Mouse (Mus musculus): ENCODE results near the gene Dnajb7.

The Dnajb7 gene

GRCm38 (mm10) chr15:81408199-81408598 is at the start of gene Dnajb7:
Gene Dnajb7 (minus strand): TSS chr15:81408299.
- no peak for DNase-seq (ENCODE audit: inconsistent ontology term)

GRCm38 (mm10) chr15:81448463-81448862 is 40.4 kb upstream of the Dnajb7 start:
- peak; percentile 7 for DNase-seq (ENCODE audit: inconsistent ontology term)

- no peak for DNase-seq (ENCODE audit: inconsistent ontology term)
These were observed 31.1 kb upstream of the Dnajb7 start for GRCm38 (mm10) chr15:81439236-81439635.

- DNase-seq (ENCODE audit: inconsistent ontology term): no peak
These were observed 30.2 kb upstream of the Dnajb7 start for GRCm38 (mm10) chr15:81438345-81438744.

GRCm38 (mm10) chr15:81431195-81431594 is 23.1 kb upstream of the Dnajb7 start:
- no peak for DNase-seq (ENCODE audit: inconsistent ontology term)

- no peak for DNase-seq (ENCODE audit: inconsistent ontology term)
These were observed 19.8 kb upstream of the Dnajb7 start for GRCm38 (mm10) chr15:81427947-81428346.

GRCm38 (mm10) chr15:81425311-81425710 is 17.2 kb upstream of the Dnajb7 start:
- no peak for DNase-seq (ENCODE audit: inconsistent ontology term)

GRCm38 (mm10) chr15:81422156-81422681 is 14.1 kb upstream of the Dnajb7 start:
- DNase-seq (ENCODE audit: inconsistent ontology term): no peak

- peak; percentile 82 for DNase-seq (ENCODE audit: inconsistent ontology term)
These were observed 13.4 kb upstream of the Dnajb7 start for GRCm38 (mm10) chr15:81421454-81421853.

GRCm38 (mm10) chr15:81418065-81418464 is 10.0 kb upstream of the Dnajb7 start:
- DNase-seq (ENCODE audit: inconsistent ontology term): no peak

GRCm38 (mm10) chr15:81416763-81417310 is 8.7 kb upstream of the Dnajb7 start:
- peak; percentile 17 for DNase-seq (ENCODE audit: inconsistent ontology term)

GRCm38 (mm10) chr15:81405008-81405407 is 3.1 kb downstream of the Dnajb7 start:
- no peak for DNase-seq (ENCODE audit: inconsistent ontology term)

- DNase-seq (ENCODE audit: inconsistent ontology term): peak; percentile 99
These were observed 8.3 kb downstream of the Dnajb7 start, which contains the start of the genes St13 and Xpnpep3 for GRCm38 (mm10) chr15:81399638-81400315. Gene St13 (minus strand): TSS chr15:81400077. Gene Xpnpep3 (plus strand): TSS chr15:81400138.

- DNase-seq (ENCODE audit: inconsistent ontology term): no peak
These were observed 8.8 kb downstream of the Dnajb7 start for GRCm38 (mm10) chr15:81399297-81399637.

- DNase-seq (ENCODE audit: inconsistent ontology term): no peak
These were observed 9.9 kb downstream of the Dnajb7 start for GRCm38 (mm10) chr15:81398189-81398588.

- DNase-seq (ENCODE audit: inconsistent ontology term): no peak
These were observed 13.7 kb downstream of the Dnajb7 start for GRCm38 (mm10) chr15:81394211-81394915.

- no peak for DNase-seq (ENCODE audit: inconsistent ontology term)
These were observed 15.1 kb downstream of the Dnajb7 start for GRCm38 (mm10) chr15:81392997-81393396.

- no peak for DNase-seq (ENCODE audit: inconsistent ontology term)
These were observed 21.8 kb downstream of the Dnajb7 start for GRCm38 (mm10) chr15:81386327-81386726.

- no peak for DNase-seq (ENCODE audit: inconsistent ontology term)
These were observed 29.3 kb downstream of the Dnajb7 start for GRCm38 (mm10) chr15:81378845-81379244.

GRCm38 (mm10) chr15:81374621-81375020 is 33.5 kb downstream of the Dnajb7 start:
- DNase-seq (ENCODE audit: inconsistent ontology term): no peak

- no peak for DNase-seq (ENCODE audit: inconsistent ontology term)
These were observed 37.7 kb downstream of the Dnajb7 start for GRCm38 (mm10) chr15:81370356-81370755.

GRCm38 (mm10) chr15:81368601-81369000 is 39.5 kb downstream of the Dnajb7 start:
- no peak for DNase-seq (ENCODE audit: inconsistent ontology term)

- DNase-seq (ENCODE audit: inconsistent ontology term): no peak
These were observed 41.9 kb downstream of the Dnajb7 start for GRCm38 (mm10) chr15:81366241-81366640.

Measured in Muller cell, postnatal 12 days (primary cell).